Mouse (Mus musculus) 3T3-L1 (cell line): ENCODE measurements at regions not wholly inside any gene's neighbourhood (a gene's known extent, or its start where the extent isn't known, plus 50 kb on each side); places are given as distances from the start of the nearest gene placed in this dataset.
"Not testable (repeated sequence)": the region's sequence is repeated elsewhere in the genome, so short reads cannot be mapped to it uniquely, and the experiment has no call there.

Source experiments
- DNase-seq: peaks from one replicate; pipeline ENCODE4 v3.0.0-alpha.2; 2015; ENCODE audit warnings: low read depth, low spot score

DNA sequence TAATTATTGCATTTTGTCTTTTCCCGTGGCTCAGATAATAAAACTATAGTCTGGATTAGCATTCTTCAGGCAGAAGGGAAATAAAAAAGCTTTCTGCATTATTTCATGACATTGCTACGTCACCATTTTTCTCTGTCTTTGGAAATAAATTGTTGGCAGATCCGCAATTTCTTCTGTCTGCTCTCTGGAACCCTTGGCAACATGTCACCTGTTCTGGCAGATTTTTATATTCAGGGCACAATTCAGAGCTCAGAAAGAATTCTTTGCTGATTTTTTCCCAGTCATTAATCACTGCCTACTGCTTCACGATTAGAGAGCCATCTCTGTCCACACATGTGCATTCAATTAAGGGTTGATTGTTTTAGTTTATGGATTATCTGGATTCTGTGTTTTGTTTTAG lies 460.5 kb downstream of the Cdh8 start:
- no peak for DNase-seq

DNA sequence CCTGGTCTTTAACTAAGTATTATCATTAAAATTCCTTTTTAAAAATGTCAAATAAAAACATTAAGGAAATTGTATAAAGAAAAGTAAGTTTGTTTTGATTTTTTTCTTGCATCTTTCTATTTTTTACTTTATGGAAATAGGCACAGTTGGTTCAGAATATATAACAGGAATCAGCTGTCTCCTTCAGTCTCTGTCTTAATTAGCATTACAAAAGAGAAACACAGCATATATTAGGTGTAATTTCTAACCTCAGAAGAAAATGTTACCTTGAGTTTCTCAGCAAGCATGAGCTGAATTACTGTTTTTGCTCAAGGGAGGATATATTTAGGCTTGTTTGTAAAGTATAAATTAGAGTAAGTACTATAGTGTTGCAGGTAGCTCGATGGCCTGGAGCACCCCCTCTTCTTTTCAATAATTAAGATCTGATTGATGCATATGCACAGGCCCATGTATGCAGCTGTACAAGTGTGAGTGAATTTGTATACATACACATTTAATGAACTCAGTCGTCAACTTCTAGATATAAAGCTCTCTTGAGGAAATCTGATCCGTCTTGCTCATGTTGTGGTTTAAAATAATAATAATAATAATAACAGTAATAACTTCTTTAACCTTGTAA lies 503.0 kb downstream of the Cdh8 start:
- no peak for DNase-seq

- DNase-seq: no peak
Observed at GRCm38 (mm10) chr8:98893331-98893730, 522.9 kb downstream of the Cdh8 start.

DNA sequence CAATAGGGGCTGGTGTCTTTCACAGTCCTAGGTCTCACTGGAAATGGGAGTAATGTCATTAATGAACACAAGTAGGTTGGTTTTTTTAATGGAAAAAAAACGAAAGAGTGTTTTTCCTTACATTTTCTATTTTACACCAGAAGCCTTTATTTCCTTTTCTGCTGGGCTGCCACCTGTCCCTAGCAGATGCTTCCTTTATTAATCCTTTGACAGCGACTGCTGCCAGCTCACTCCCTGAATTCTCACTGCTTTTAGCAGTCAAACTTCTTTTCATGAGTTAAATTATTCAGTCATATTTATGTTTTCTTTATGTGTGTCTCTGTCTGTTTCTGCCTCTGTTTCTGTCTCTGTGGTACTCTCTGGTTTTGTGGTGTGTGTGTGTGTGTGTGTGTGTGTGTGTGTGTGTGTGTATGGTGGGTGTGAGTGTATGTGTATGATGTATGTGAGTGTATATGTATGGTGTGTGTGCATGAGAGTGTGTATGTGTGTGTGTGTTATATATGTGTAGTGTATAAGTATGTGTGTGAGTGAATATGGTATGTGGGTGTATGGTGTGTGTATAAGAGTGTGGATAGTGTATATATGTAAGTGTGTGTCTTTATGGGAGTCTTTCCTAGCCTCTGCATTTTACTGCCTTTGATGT lies 554.5 kb downstream of the Cdh8 start:
- no peak for DNase-seq

- no peak for DNase-seq
Observed at GRCm38 (mm10) chr8:98861175-98861574, 555.1 kb downstream of the Cdh8 start.

- DNase-seq: no peak
Observed at GRCm38 (mm10) chr8:98860416-98860815, 555.9 kb downstream of the Cdh8 start.

DNA sequence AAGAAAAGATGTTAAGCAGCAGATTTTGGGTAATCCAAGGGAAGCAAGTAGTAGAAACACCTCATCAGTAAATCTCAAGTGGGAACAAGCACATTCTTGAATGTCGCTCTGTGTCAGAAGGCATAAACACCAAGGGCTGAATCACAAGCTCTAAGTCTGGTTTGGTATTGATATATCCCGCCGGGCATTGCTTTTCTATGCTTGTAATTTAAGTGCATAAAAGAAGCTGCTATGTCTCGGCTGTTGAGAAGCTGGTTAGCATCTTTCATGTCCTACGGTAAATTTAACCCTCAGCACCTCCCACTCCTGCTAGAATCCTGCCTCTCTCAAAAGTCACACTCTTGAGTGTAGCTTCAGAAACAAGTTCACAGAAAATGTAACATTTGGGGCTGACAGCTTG lies 586.8 kb downstream of the Cdh8 start:
- DNase-seq: no peak

GRCm38 (mm10) chr8:98829006-98829405 lies 587.3 kb downstream of the Cdh8 start:
- no peak for DNase-seq

- DNase-seq: no peak
Observed at GRCm38 (mm10) chr8:98811922-98812321, 604.3 kb downstream of the Cdh8 start.

DNA sequence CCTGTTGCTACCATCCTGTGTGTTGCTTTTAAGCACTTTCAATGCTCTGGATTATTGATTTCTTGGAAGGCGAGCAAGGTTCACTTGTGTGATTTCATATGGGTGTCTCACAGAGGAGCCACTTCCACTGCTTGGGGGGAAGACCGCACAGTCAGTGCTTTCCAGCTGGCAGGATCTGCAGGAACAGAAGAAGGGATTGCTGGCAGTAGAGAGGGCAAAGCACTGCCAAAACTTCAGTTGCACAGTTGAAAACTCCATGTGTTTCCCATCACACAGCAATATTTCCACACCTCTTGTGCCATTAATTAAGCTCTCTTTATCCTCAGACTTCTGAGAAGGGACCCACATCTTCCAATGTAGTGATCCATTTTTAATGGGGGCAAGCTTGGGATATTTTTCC lies 618.8 kb downstream of the Cdh8 start:
- no peak for DNase-seq

GRCm38 (mm10) chr8:98767036-98767435 lies 649.2 kb downstream of the Cdh8 start:
- DNase-seq: no peak

DNA sequence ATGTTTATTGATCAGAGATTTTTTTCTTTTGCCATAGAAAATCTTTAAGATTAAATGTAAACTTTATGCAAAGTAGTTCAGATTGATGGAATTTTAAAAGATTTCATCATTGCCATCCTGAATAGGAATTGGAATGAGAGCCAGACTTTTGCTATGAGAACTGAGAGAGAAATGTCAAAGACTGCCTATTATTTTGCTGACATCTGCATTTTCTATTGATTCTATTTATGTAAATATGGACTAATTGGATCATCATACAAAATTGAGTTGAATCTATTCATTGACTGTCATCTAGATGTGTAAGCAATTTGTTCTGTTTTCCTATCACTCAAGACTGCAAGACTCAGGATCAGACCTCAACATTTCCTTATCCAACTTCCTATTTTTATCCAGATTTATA lies 659.7 kb downstream of the Cdh8 start:
- no peak for DNase-seq

DNA sequence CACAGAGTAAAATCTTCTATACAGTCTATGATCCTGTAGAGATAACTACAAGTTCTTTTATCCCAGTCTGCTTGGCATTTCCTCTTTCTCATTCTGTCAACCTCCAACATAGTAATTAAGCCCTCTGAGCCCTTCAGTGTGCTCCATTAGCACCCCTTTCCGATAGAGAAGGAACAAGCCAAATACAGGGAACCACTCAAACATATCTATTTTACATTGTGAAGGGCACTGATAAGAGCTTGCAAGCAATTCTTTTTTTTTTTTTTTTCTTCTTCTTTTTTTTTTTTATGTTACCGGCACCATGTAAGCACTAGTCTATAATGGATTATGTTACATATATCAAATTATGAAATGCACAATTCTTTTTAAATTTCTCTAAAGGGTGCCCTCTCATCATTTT lies 660.5 kb downstream of the Cdh8 start:
- DNase-seq: no peak

DNA sequence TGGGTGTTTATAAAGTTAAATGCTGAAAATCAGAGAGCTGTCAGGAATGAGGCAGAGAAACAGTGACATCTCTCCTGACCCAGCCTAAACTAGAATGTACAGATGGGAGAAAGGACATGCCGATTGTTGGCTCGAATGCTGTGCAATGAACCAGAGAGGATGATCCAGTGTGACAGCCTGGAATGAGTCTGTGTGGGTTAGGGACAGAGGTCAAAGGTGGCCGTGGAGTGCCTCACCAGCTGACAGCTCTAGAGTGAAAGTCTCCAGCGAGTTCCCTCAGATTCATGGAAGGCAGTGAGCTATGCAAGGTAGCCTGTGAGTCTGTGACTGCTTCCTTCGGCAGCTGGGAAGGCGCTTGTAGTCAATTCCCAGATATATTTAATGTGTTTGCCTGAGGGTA lies 663.9 kb downstream of the Cdh8 start:
- DNase-seq: no peak

- DNase-seq: no peak
Observed at GRCm38 (mm10) chr8:98707753-98708152, 708.5 kb downstream of the Cdh8 start.

DNA sequence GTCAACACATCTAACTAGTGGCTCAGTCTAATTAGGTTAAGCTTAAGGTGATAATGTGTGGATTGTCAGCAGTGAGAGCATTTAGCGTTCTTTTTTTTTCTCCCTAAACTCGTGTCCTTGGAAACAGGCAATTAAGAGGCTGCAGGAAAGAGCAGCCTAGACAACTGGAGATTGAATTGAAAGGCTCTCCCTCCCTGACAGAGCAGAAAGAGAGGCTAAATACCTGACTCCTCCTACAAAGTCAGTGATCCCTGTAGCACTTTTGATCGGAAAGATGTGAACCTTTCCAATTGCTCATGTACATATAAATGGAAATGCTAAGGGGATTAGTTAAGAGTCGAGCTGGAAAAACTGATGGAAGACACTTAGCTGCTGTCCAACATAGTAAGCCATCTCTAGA lies 710.1 kb downstream of the Cdh8 start:
- no peak for DNase-seq

DNA sequence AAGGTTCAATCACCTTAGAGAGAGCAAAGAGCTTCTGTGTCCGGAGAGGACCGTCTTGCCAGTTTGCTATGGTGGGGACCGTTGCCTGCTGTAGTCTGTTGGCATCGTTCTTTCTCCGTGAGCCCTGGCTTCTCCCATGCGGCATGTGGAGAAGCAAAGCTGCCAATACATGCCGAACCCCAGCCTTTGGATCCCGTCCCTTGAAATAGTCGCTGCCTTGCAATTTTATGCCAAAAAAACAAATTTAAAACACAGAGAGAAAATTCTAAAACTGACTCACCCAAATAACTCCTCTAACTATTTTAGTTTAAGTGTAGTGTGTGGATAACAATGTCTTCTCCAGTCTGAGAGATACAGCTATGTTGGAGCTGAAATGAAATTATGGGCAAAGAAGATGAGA lies 731.1 kb downstream of the Cdh8 start:
- DNase-seq: no peak

GRCm38 (mm10) chr8:98684531-98684930 lies 731.7 kb downstream of the Cdh8 start:
- no peak for DNase-seq

DNA sequence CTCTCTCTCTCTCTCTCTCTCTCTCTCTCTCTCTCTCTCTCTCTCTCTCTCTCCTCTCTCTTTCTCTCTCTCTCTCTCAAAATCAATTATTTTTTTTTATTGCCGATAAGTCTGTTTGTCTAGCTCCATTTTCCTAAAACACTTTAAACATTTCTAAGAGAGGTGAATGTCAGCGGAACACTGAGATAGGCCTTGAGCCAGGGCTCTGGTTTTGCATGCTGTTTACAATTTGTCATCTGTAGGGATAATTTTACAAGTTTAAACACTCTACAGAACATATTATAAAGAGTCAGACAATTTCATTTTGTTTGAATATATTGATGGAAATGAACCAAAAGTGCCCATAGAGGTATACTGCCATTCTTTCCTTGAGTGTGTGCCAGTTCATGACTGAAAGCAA lies 736.2 kb downstream of the Cdh8 start:
- DNase-seq: no peak

DNA sequence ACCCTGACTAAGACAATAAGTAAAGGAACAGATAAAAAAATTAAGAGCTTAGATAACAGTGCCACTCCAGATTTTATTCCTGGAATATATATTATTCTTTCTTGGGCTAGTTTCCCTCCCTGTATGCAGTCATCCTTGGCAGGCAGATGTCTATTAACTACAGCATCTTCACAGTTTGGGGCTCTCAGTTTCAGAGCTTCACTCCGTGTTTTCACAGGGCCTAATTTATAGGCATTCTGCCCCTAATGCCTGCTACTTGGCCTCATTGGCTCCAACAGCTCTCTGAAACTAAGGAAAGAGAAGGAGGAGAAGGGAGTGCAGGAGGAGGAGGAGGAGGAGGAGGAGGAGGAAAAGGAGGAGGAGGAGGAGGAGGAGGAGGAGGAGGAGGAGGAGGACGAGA lies 757.0 kb downstream of the Cdh8 start:
- no peak for DNase-seq

- not testable (repeated sequence) for DNase-seq
Observed at GRCm38 (mm10) chr8:98652316-98652715, 764.0 kb downstream of the Cdh8 start.

- DNase-seq: no peak
Observed at GRCm38 (mm10) chr8:98651010-98651409, 765.3 kb downstream of the Cdh8 start.

GRCm38 (mm10) chr8:98628151-98628550 lies 788.1 kb downstream of the Cdh8 start:
- DNase-seq: no peak
